Mouse (Mus musculus) heart, embryonic 13.5 days (tissue): ENCODE data around the gene Adamtsl1. TPM values are rescaled to one million over a fixed set of nuclear protein-coding genes. Genes with fewer than 3 reads are reported as not detected.
A peak's percentile ranks its signal among the peaks of the same experiment; 100 is the strongest.

ENCODE experiments used
- ATAC-seq: fragments of 200-750 bp; cut with Nextera tagmentation; 2 replicates; pipeline ENCODE4 v1.8.0; 2017; ENCODE audit warnings: moderate TSS enrichment; ENCODE audit not compliant: insufficient number of reproducible peaks, low FRiP score, low TSS enrichment; ENCODE audit errors: extremely low read depth
- H3K27ac ChIP-seq: fragments of 300-500 bp; sonication (generic); replicated peaks from 2 replicates; pipeline ENCODE4 v1.5.1; 2015; ENCODE audit warnings: moderate library complexity, mild to moderate bottlenecking, inconsistent platforms
- H3K27me3 ChIP-seq: fragments of 300-500 bp; sonication (generic); replicated peaks from 2 replicates; pipeline ENCODE4 v1.6.1; 2015; ENCODE audit warnings: mild to moderate bottlenecking, inconsistent platforms
- H3K36me3 ChIP-seq: fragments of 300-500 bp; sonication (generic); 2 replicates; pipeline ENCODE4 v1.6.1; 2015; ENCODE audit warnings: mild to moderate bottlenecking, inconsistent platforms
- H3K4me1 ChIP-seq: fragments of 300-500 bp; sonication (generic); 2 replicates; pipeline ENCODE4 v1.6.1; 2015; ENCODE audit warnings: inconsistent platforms
- H3K4me2 ChIP-seq: fragments of 300-500 bp; sonication (generic); 2 replicates; pipeline ENCODE4 v1.6.1; 2015; ENCODE audit warnings: inconsistent platforms, mild to moderate bottlenecking, moderate library complexity
- H3K4me3 ChIP-seq: fragments of 300-500 bp; sonication (generic); 2 replicates; pipeline ENCODE4 v1.5.1; 2015; ENCODE audit warnings: moderate library complexity, mild to moderate bottlenecking, inconsistent platforms
- H3K9ac ChIP-seq: fragments of 300-500 bp; sonication (generic); 2 replicates; pipeline ENCODE4 v1.6.1; 2015; ENCODE audit warnings: inconsistent platforms, mild to moderate bottlenecking, moderate library complexity
- H3K9me3 ChIP-seq: fragments of 300-500 bp; sonication (generic); 2 replicates; pipeline ENCODE4 v1.6.1; 2016; ENCODE audit warnings: inconsistent platforms
- WGBS: fragments of 180-500 bp; shearing (Covaris S2); methylation state at CpG from one replicate; pipeline ENCODE4 v1.1.7; 2015; ENCODE audit warnings: mixed read lengths; 5-methylcytosine and 5-hydroxymethylcytosine counted together
- polyA plus RNA-seq: library from polyadenylated mRNA; unstranded; fragments of >200 nt; fragmentation: Nextera tagmentation; extraction: Ambion mirVana; gene quantifications from 2 replicates; pipeline ENCODE4 v1.2.1, GENCODE M21; 2015

The Adamtsl1 gene
- polyA plus RNA-seq, 1 experiment from 2014 or later, result 11.9 TPM

GRCm38 (mm10) chr4:86294828-86295251, 780.9 kb downstream of the Adamtsl1 start:
- no peak overlapping the region for H3K9ac ChIP-seq
- H3K9me3 ChIP-seq, result no peaks in the 10 kb centered on the region
- no peak for ATAC-seq
- no peak overlapping the region for H3K4me2 ChIP-seq
- H3K27me3 ChIP-seq, result no peaks in the 10 kb centered on the region
- peaks cover 20% of the 10 kb centered on the region for H3K4me1 ChIP-seq
- H3K4me3 ChIP-seq, result no peak overlapping the region
- WGBS, result 34% methylated on average over 2 of the region's 2 CpGs
- H3K36me3 ChIP-seq, result no peaks in the 10 kb centered on the region
- H3K27ac ChIP-seq, result peak overlapping the region; percentile 62

DNA sequence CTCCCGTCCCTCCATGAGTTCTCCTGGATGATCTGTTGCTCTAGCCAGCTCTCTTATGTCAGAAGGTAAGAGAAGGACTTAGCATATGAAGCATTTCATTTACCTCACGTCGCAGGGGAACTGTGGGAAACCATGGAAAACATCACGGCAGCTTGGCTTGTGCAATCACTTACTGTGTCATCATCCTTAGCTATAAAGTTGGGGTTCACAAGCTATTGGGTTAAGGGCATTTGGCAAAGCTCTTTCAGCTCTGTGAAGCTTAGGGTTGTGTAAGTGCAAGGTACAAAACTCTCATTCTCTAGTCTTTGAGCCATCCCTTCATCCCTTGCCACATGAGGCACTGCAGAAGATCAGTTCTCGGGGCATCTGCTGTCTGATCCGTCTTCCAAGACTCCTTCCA, 787.5 kb downstream of the Adamtsl1 start:
- WGBS, result 76% methylated on average over 6 of the region's 6 CpGs
- no peaks in the 10 kb centered on the region for H3K27me3 ChIP-seq

DNA sequence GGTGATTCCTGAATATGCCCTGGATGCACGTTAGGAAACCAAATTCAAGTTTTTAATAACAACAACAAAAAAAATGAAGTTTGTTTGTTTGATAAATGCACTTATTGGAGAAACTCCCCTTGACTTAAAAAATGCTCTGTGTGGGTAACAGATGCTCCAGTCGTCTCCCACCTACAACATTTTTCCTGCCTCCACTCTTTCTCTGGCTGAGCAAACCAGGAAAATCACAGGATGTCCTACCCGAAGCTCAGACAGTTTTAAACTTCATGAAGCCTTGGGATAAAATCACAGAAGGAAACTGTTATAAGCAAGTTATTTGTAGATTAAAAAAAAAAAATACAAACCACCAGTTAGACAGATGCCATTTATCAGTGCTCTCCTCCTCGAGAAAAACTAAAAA, 788.1 kb downstream of the Adamtsl1 start:
- Histone ChIP-seq H3K9me3 (no peaks in the 10 kb centered on the region), H3K27me3 (no peaks in the 10 kb centered on the region), H3K36me3 (no peaks in the 10 kb centered on the region), H3K4me2 (no peak overlapping the region), H3K9ac (no peak overlapping the region), H3K4me1 (no peaks in the 10 kb centered on the region), H3K4me3 (no peak overlapping the region), H3K27ac (no peak overlapping the region)
- WGBS, result 66% methylated on average over 4 of the region's 4 CpGs
- ATAC-seq, result no peak

More for the DNA sequence above, 787.5 kb downstream of the Adamtsl1 start:
- no peaks in the 10 kb centered on the region for H3K36me3 ChIP-seq
- no peak for ATAC-seq
- H3K4me1 ChIP-seq, result no peaks in the 10 kb centered on the region
- H3K9ac ChIP-seq, result no peak overlapping the region
- no peak overlapping the region for H3K4me3 ChIP-seq
- no peak overlapping the region for H3K27ac ChIP-seq
- no peak overlapping the region for H3K4me2 ChIP-seq
- H3K9me3 ChIP-seq, result no peaks in the 10 kb centered on the region

DNA sequence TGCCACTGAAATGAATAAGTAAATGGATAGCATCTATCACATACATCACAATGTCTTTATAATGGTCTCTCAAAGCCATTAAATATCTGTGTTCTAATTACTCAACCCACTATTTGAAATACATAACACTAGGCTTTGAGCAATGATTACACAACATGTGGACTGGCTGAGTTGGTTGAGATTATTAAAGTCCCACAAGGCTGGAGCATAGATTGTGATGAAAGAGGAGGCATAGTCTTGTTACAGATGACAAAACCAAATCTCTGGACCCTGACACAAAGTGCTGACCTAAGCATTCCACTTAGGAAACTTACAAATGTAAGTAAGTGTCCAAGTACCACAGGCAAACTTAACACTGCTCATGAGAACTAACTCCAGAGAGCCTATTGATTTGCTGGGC, 792.8 kb downstream of the Adamtsl1 start:
- no peaks in the 10 kb centered on the region for H3K27me3 ChIP-seq
- no peaks in the 10 kb centered on the region for H3K9me3 ChIP-seq
- no peak overlapping the region for H3K4me3 ChIP-seq
- peaks cover 18% of the 10 kb centered on the region for H3K4me1 ChIP-seq
- H3K36me3 ChIP-seq, result no peaks in the 10 kb centered on the region
- no peak overlapping the region for H3K4me2 ChIP-seq
- ATAC-seq, result no peak
- H3K9ac ChIP-seq, result no peak overlapping the region
- no peak overlapping the region for H3K27ac ChIP-seq

GRCm38 (mm10) chr4:86309178-86309577, 795.2 kb downstream of the Adamtsl1 start:
- no peak for ATAC-seq
- H3K4me1 ChIP-seq, result peaks cover 26% of the 10 kb centered on the region
- no peaks in the 10 kb centered on the region for H3K27me3 ChIP-seq
- peak overlapping the region; percentile 10; the same call in 1 of the 2 replicates for H3K27ac ChIP-seq
- H3K9ac ChIP-seq, result no peak overlapping the region
- H3K4me3 ChIP-seq, result no peak overlapping the region
- no peaks in the 10 kb centered on the region for H3K36me3 ChIP-seq
- WGBS, result 84% methylated on average over 2 of the region's 2 CpGs
- no peaks in the 10 kb centered on the region for H3K9me3 ChIP-seq
- H3K4me2 ChIP-seq, result no peak overlapping the region

DNA sequence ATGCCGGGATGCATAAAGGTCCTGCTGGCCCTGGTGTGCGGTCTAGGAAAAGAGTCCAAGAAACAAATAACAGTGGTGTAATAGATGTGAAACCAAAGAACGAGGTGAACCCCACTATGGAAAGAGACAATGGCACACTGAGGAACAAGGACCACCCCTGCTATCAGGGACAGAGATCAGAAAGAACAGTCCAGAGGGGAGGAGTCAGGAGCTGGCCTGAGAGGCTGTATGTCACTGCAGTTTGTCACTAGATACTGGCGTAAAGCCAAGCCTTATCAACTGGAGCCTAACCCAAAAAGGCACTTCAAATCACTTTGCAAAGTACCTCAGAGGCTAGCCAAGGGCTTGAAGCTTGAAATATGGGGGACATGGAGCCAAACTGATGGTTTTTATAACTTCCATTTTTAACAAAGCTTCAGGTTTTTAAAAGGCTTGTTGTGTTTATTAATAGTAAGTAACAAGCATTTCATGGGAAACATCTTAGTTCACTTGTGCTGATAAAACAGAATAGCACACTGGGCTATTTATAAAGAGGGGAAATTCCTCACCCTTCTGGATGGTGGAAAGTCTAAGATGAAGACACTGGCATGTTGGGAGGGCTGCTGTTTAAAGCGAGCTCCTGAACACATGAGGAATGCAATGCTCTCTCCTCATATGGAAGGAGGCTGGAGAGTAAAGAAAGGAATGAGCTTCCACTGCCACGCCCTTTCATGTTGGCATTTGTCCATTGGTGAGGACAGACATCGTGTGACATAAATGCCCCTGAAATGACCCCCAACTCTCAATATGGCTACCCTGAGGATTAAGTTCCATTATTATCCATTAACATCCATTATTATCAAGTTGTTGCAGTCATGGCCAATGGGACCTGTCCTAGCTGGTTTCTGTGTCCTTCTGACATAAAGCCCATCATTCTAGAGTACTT, 797.1 kb downstream of the Adamtsl1 start:
- peak; percentile 59; the same call in 1 of the 2 replicates for ATAC-seq
- H3K27ac ChIP-seq, result peak overlapping the region; percentile 93
- 26% methylated on average over 7 of the region's 7 CpGs for WGBS
- H3K4me1 ChIP-seq, result peaks cover 45% of the 10 kb centered on the region
- no peaks in the 10 kb centered on the region for H3K9me3 ChIP-seq
- H3K27me3 ChIP-seq, result no peaks in the 10 kb centered on the region
- H3K9ac ChIP-seq, result no peak overlapping the region
- no peak overlapping the region for H3K4me2 ChIP-seq
- H3K4me3 ChIP-seq, result no peak overlapping the region
- no peaks in the 10 kb centered on the region for H3K36me3 ChIP-seq

DNA sequence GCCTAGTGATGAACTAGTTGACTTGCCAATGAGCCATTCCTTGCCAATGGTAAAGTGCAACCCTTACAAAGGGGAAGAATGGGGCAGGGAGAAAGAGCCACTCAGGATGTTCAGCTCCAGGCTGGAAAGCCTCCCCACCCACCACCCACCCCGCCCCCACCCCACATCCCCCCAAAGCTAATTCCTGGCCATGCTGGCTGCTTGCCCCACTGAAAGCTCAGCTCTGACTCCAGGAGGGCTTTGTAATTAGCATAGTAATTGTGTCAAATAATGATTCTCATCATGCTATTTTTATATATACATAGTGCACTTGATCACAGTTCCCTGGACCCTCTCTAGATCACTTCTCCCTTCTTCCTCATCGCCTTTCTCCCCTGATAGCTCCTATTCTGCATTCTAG, 798.4 kb downstream of the Adamtsl1 start:
- H3K9me3 ChIP-seq, result no peaks in the 10 kb centered on the region
- no peaks in the 10 kb centered on the region for H3K27me3 ChIP-seq
- H3K4me2 ChIP-seq, result no peak overlapping the region
- ATAC-seq, result no peak
- no peaks in the 10 kb centered on the region for H3K36me3 ChIP-seq
- peak overlapping the region; percentile 93 for H3K27ac ChIP-seq
- peaks cover 58% of the 10 kb centered on the region for H3K4me1 ChIP-seq
- H3K9ac ChIP-seq, result no peak overlapping the region
- WGBS, result 90% methylated on average over 2 of the region's 2 CpGs
- H3K4me3 ChIP-seq, result no peak overlapping the region

- ATAC-seq, result no peak
- H3K4me3 ChIP-seq, result no peak overlapping the region
- no peaks in the 10 kb centered on the region for H3K27me3 ChIP-seq
- H3K4me2 ChIP-seq, result no peak overlapping the region
- H3K9me3 ChIP-seq, result no peaks in the 10 kb centered on the region
- no peaks in the 10 kb centered on the region for H3K36me3 ChIP-seq
- peaks cover 72% of the 10 kb centered on the region for H3K4me1 ChIP-seq
- H3K9ac ChIP-seq, result no peak overlapping the region
- H3K27ac ChIP-seq, result peak overlapping the region; percentile 84
- 71% methylated on average over 3 of the region's 3 CpGs for WGBS
These were observed 800.5 kb downstream of the Adamtsl1 start for GRCm38 (mm10) chr4:86314442-86314841.

DNA sequence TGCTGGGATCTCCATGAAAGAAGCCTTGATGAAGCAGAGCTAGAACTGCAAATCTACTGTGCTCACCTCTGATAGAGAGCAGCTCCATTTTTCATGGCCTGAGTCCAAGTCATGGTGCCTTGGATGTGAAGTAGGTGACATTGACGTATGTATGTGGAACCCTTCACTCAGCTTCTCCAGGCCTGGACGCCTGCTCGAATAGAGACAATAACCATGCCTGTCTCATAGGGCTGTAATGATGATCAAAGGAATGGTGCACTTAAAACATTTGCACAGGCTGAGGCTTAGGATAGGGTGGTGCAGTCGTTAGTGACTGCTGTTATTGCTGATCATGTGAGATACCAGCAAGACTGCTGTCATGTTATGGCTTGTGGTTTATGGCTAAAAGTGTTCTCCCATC, 801.1 kb downstream of the Adamtsl1 start:
- Histone ChIP-seq H3K9ac (no peak overlapping the region), H3K36me3 (no peaks in the 10 kb centered on the region), H3K27ac (peak overlapping the region; percentile 84), H3K4me2 (no peak overlapping the region), H3K4me3 (no peak overlapping the region), H3K4me1 (peaks cover 71% of the 10 kb centered on the region), H3K27me3 (no peaks in the 10 kb centered on the region), H3K9me3 (no peaks in the 10 kb centered on the region)
- 39% methylated on average over 4 of the region's 4 CpGs for WGBS
- peak; percentile 44; the same call in 1 of the 2 replicates for ATAC-seq

GRCm38 (mm10) chr4:86317916-86318542, 804.1 kb downstream of the Adamtsl1 start:
- peak overlapping the region; percentile 84 for H3K27ac ChIP-seq
- H3K4me1 ChIP-seq, result peaks cover 54% of the 10 kb centered on the region
- H3K36me3 ChIP-seq, result no peaks in the 10 kb centered on the region
- no peak for ATAC-seq
- no peaks in the 10 kb centered on the region for H3K27me3 ChIP-seq
- WGBS, result 55% methylated on average over 3 of the region's 3 CpGs
- no peak overlapping the region for H3K4me3 ChIP-seq
- no peaks in the 10 kb centered on the region for H3K9me3 ChIP-seq
- H3K9ac ChIP-seq, result no peak overlapping the region
- no peak overlapping the region for H3K4me2 ChIP-seq

GRCm38 (mm10) chr4:86325411-86325810, 811.4 kb downstream of the Adamtsl1 start:
- Histone ChIP-seq H3K4me2 (no peak overlapping the region), H3K36me3 (no peaks in the 10 kb centered on the region), H3K4me1 (peaks cover 45% of the 10 kb centered on the region), H3K27me3 (no peaks in the 10 kb centered on the region), H3K27ac (0 out of 2 replicates have a peak overlapping the region, but pooled peaks have one; percentile 15), H3K4me3 (no peak overlapping the region), H3K9me3 (peaks cover 5% of the 10 kb centered on the region; the same call in 1 of the 2 replicates), H3K9ac (no peak overlapping the region)
- no peak for ATAC-seq
- WGBS, result 43% methylated on average over 2 of the region's 2 CpGs
